Mouse (Mus musculus) CH12.LX (cell line): ENCODE measurements around the gene Olfr1269. TPM values are rescaled to one million over a fixed set of nuclear protein-coding genes. Genes with fewer than 3 reads are reported as not detected.

Experiments used
- DNase-seq: peaks from one replicate; pipeline ENCODE4 v3.0.0-alpha.2; 2013; ENCODE audit errors: extremely low read depth
- H3K27ac ChIP-seq: 2 replicates; pipeline ENCODE4 v1.5.1; 2012; ENCODE audit warnings: low read depth, mild to moderate bottlenecking, control low read depth, moderate library complexity; ENCODE audit not compliant: insufficient read depth
- H3K27me3 ChIP-seq: replicated peaks from 2 replicates; pipeline ENCODE3; 2012; ENCODE audit warnings: inconsistent platforms
- H3K36me3 ChIP-seq, 2 experiments: replicated peaks in 1 of 2; 2 replicates each; pipeline versions ENCODE3 to v1.6.1; 2012; ENCODE audit warnings: inconsistent platforms in 1 of 2, low read length in 1 of 2, mild to moderate bottlenecking in 1 of 2, mixed read lengths in 1 of 2, moderate library complexity in 1 of 2; ENCODE audit not compliant: control insufficient read depth in 1 of 2, insufficient read depth in 1 of 2
- H3K4me1 ChIP-seq, 2 experiments: 2 replicates each; pipeline ENCODE4 v1.6.1; 2012; ENCODE audit warnings: inconsistent platforms in 1 of 2, moderate library complexity in 1 of 2; ENCODE audit not compliant: insufficient read depth in 2 of 2, control insufficient read depth in 1 of 2
- H3K4me2 ChIP-seq: 2 replicates; pipeline ENCODE4 v1.6.1; 2012; ENCODE audit warnings: low read depth, mild to moderate bottlenecking, control low read depth; ENCODE audit not compliant: poor library complexity, insufficient read depth, severe bottlenecking
- H3K4me3 ChIP-seq, 3 experiments: fragments of 150-350 bp in 1 of 3; sonication (generic) in 1 of 3; replicated peaks in 1 of 3; 2 replicates each; pipeline versions ENCODE3 to v1.5.1; 2011 to 2012; ENCODE audit warnings: low read depth in 2 of 3, low read length in 2 of 3, mild to moderate bottlenecking in 2 of 3, moderate library complexity in 2 of 3, control low read depth in 1 of 3, improper control_type of control experiment in 1 of 3, inconsistent platforms in 1 of 3, mixed read lengths in 1 of 3; ENCODE audit not compliant: poor library complexity in 1 of 3
- H3K79me2 ChIP-seq: replicated peaks from 2 replicates; pipeline ENCODE4 v1.6.1; 2012; ENCODE audit warnings: mild to moderate bottlenecking, moderate library complexity; ENCODE audit not compliant: control insufficient read depth, poor library complexity, insufficient read depth, severe bottlenecking; ENCODE audit errors: extremely low read depth
- H3K9ac ChIP-seq: 2 replicates; pipeline ENCODE4 v1.6.1; 2012; ENCODE audit warnings: low read depth, mild to moderate bottlenecking, control low read depth, moderate library complexity; ENCODE audit not compliant: insufficient read depth
- H3K9me3 ChIP-seq: replicated peaks from 2 replicates; pipeline ENCODE3; 2012; ENCODE audit warnings: low read length, inconsistent platforms, mixed read lengths
- CHD1 ChIP-seq: IDR thresholded peaks from 2 replicates; pipeline ENCODE4 v1.6.1; 2012; ENCODE audit warnings: low read depth, low read length, improper control_type of control experiment, inconsistent platforms
- CTCF ChIP-seq, 2 experiments: IDR thresholded peaks in 1 of 2; conservative IDR thresholded peaks in 1 of 2; 2 replicates each; pipeline ENCODE4 v1.5.1; 2011 to 2012; ENCODE audit warnings: low read depth in 2 of 2, low read length in 2 of 2, improper control_type of control experiment in 1 of 2, inconsistent platforms in 1 of 2, mild to moderate bottlenecking in 1 of 2, moderate library complexity in 1 of 2
- EP300 ChIP-seq: IDR thresholded peaks from 2 replicates; pipeline ENCODE4 v1.6.1; 2011; ENCODE audit warnings: low read length, improper control_type of control experiment
- ETS1 ChIP-seq: conservative IDR thresholded peaks from 2 replicates; pipeline ENCODE4 v1.6.1; 2012; ENCODE audit warnings: low read depth, mild to moderate bottlenecking, inconsistent platforms, low read length, improper control_type of control experiment, moderate library complexity
- IRF4 ChIP-seq: IDR thresholded peaks from 2 replicates; pipeline ENCODE4 v1.6.1; 2014; ENCODE audit warnings: low read depth, mild to moderate bottlenecking, inconsistent platforms, low read length, improper control_type of control experiment
- JUN ChIP-seq: IDR thresholded peaks from 2 replicates; pipeline ENCODE4 v1.6.1; 2011; ENCODE audit warnings: low read depth, mild to moderate bottlenecking, low read length, improper control_type of control experiment, moderate library complexity; ENCODE audit not compliant: insufficient read depth
- JUND ChIP-seq: conservative IDR thresholded peaks from 2 replicates; pipeline ENCODE4 v1.6.1; 2011; ENCODE audit warnings: low read depth, low read length, improper control_type of control experiment
- MAX ChIP-seq: IDR thresholded peaks from 2 replicates; pipeline ENCODE4 v1.6.1; 2011; ENCODE audit warnings: low read length, improper control_type of control experiment
- MEF2A ChIP-seq: IDR thresholded peaks from 2 replicates; pipeline ENCODE4 v1.6.1; 2014; ENCODE audit warnings: low read depth, mild to moderate bottlenecking, inconsistent platforms, low read length, improper control_type of control experiment, borderline replicate concordance
- MXI1 ChIP-seq: IDR thresholded peaks from 2 replicates; pipeline ENCODE4 v1.6.1; 2011; ENCODE audit warnings: mild to moderate bottlenecking, low read depth, low read length, improper control_type of control experiment
- MYC ChIP-seq: IDR thresholded peaks from 2 replicates; pipeline ENCODE4 v1.6.1; 2011; ENCODE audit warnings: low read depth, mild to moderate bottlenecking, improper control_type of control experiment, low read length
- PAX5 ChIP-seq: IDR thresholded peaks from 2 replicates; pipeline ENCODE4 v1.6.1; 2012; ENCODE audit warnings: low read length, inconsistent platforms, mixed read lengths
- POLR2A ChIP-seq: IDR thresholded peaks from 2 replicates; pipeline ENCODE4 v1.6.1; 2011; ENCODE audit warnings: low read depth, mild to moderate bottlenecking, improper control_type of control experiment, low read length
- POLR2AphosphoS2 ChIP-seq: IDR thresholded peaks from 2 replicates; pipeline ENCODE4 v1.6.1; 2011; ENCODE audit warnings: low read depth, low read length, improper control_type of control experiment
- SIN3A ChIP-seq: IDR thresholded peaks from 2 replicates; pipeline ENCODE4 v1.6.1; 2012; ENCODE audit warnings: low read length, improper control_type of control experiment, inconsistent platforms
- SMC3 ChIP-seq: IDR thresholded peaks from 2 replicates; pipeline ENCODE4 v1.6.1; 2011; ENCODE audit warnings: low read depth, low read length, improper control_type of control experiment
- TBP ChIP-seq: conservative IDR thresholded peaks from 2 replicates; pipeline ENCODE4 v1.6.1; 2011; ENCODE audit warnings: low read depth, low read length, improper control_type of control experiment
- UBTF ChIP-seq: IDR thresholded peaks from 2 replicates; pipeline ENCODE4 v1.6.1; 2012; ENCODE audit warnings: low read depth, mild to moderate bottlenecking, inconsistent platforms, low read length, improper control_type of control experiment, moderate library complexity
- USF1 ChIP-seq: IDR thresholded peaks from 2 replicates; pipeline ENCODE4 v1.6.1; 2014; ENCODE audit warnings: low read depth, mild to moderate bottlenecking, inconsistent platforms, low read length, improper control_type of control experiment
- USF2 ChIP-seq: conservative IDR thresholded peaks from 2 replicates; pipeline ENCODE4 v1.6.1; 2011; ENCODE audit warnings: low read depth, low read length, improper control_type of control experiment
- ZC3H11A ChIP-seq: IDR thresholded peaks from 2 replicates; pipeline ENCODE4 v1.6.1; 2012; ENCODE audit warnings: low read depth, mild to moderate bottlenecking, inconsistent platforms, low read length, improper control_type of control experiment
- ZMIZ1 ChIP-seq: IDR thresholded peaks from 2 replicates; pipeline ENCODE4 v1.6.1; 2012; ENCODE audit warnings: low read depth, mild to moderate bottlenecking, inconsistent platforms, low read length, improper control_type of control experiment
- ZNF384 ChIP-seq: IDR thresholded peaks from 2 replicates; pipeline ENCODE4 v1.6.1; 2012; ENCODE audit warnings: low read depth, low read length, improper control_type of control experiment, inconsistent platforms
- dilution Hi-C: fragments of 300-500 bp; cut with MboI; formaldehyde crosslinking; loops from 2 replicates; pipeline ENCODE4 v1.14.3; 2020; ENCODE audit warnings: low sequenced_read_pairs; ENCODE audit not compliant: extremely low pct_unique_long_range_greater_than_20kb, extremely low pct_ligation_motif_present
- in situ Hi-C: fragments of 300-500 bp; cut with MboI; formaldehyde crosslinking; loops from 3 replicates; pipeline ENCODE4 v1.14.3; 2019; ENCODE audit warnings: low sequenced_read_pairs, low pct_ligation_motif_present, low pct_unique_long_range_greater_than_20kb, mixed read lengths
- polyA plus RNA-seq: library from polyadenylated mRNA; unstranded; fragments of >175 nt; gene quantifications from 2 replicates; pipeline ENCODE4 v1.2.1, GENCODE M21; 2012; ENCODE audit warnings: low read depth; ENCODE audit not compliant: insufficient read length
- total RNA-seq, 2 experiments: library from RNA; depleted of rRNA; stranded (reverse); fragments of 300-350 nt in 1 of 2; fragments of >200 nt in 1 of 2; gene quantifications; 2 replicates each; pipeline ENCODE4 v1.2.3; 2012 to 2014

The Olfr1269 gene
- not detected in 2 replicates for total RNA-seq (2012; rRNA removed)
- total RNA-seq (2014; rRNA removed): not detected in 2 replicates
- not detected in 2 replicates for polyA plus RNA-seq

- in situ Hi-C loops (no loop called here), dilution Hi-C loops (no loop called here)
- Histone ChIP-seq H3K9ac (no peak within 1 kb of the TSS), H3K36me3 (no peaks in the 10 kb centered on the region), H3K4me3 (no peak within 1 kb of the TSS), H3K4me1 (no peaks in the 10 kb centered on the region), H3K4me2 (no peak within 1 kb of the TSS), H3K27me3 (peaks cover 20% of the 10 kb centered on the region), H3K9me3 (no peaks in the 10 kb centered on the region), H3K79me2 (no peaks in the 10 kb centered on the region), H3K27ac (no peak within 1 kb of the TSS)
- DNase-seq: no peak
- no peak for TF ChIP-seq UBTF
- no peak for TF ChIP-seq EP300
- no peak for TF ChIP-seq JUND
- TF ChIP-seq ZNF384: no peak
- no peak for TF ChIP-seq IRF4
- TF ChIP-seq POLR2A: no peak
- TF ChIP-seq SIN3A: no peak
- no peak for TF ChIP-seq ZMIZ1
- no peak for TF ChIP-seq CTCF (conservative IDR thresholded peaks at IDR 0.05 in 1 of 2, IDR thresholded peaks at IDR 0.05 in 1 of 2; ENCODE audit: low read depth in 2 of 2, low read length in 2 of 2)
- TF ChIP-seq USF2: no peak
- no peak for TF ChIP-seq MEF2A
These were observed at the start of gene Olfr1269 for GRCm38 (mm10) chr2:90121312-90121711. TSS of gene Olfr1269 (minus strand) at chr2:90121412.

- no peak overlapping the region for H3K4me2 ChIP-seq
- H3K27me3 ChIP-seq: peaks cover 22% of the 10 kb centered on the region
- no peaks in the 10 kb centered on the region for H3K9me3 ChIP-seq
- dilution Hi-C loops (no loop called here), in situ Hi-C loops (no loop called here)
- H3K27ac ChIP-seq: no peak overlapping the region
- H3K4me1 ChIP-seq: no peaks in the 10 kb centered on the region
- DNase-seq: no peak
- no peak overlapping the region for H3K9ac ChIP-seq
- no peak for TF ChIP-seq MAX
- no peak for TF ChIP-seq SIN3A
- TF ChIP-seq CHD1: no peak
- TF ChIP-seq UBTF: no peak
- TF ChIP-seq MXI1: no peak
- TF ChIP-seq POLR2AphosphoS2: no peak
- TF ChIP-seq PAX5: no peak
- no peak for TF ChIP-seq EP300
- TF ChIP-seq USF1: no peak
- TF ChIP-seq TBP: no peak
- no peak for TF ChIP-seq MYC
- no peak for TF ChIP-seq ETS1
- no peak for TF ChIP-seq ZC3H11A
- TF ChIP-seq SMC3: no peak
- TF ChIP-seq POLR2A: no peak
- no peak for TF ChIP-seq JUN
- TF ChIP-seq JUND: no peak
- no peaks in the 10 kb centered on the region for H3K79me2 ChIP-seq
- H3K36me3 ChIP-seq: no peaks in the 10 kb centered on the region
- no peak overlapping the region for H3K4me3 ChIP-seq
These were observed 32.7 kb upstream of the Olfr1269 start for GRCm38 (mm10) chr2:90153916-90154315.
